Mouse (Mus musculus) megakaryocyte, embryonic 14.5 days (primary cell): ENCODE measurements around the gene Cabp2. TPM values are rescaled to one million over a fixed set of nuclear protein-coding genes. Genes with fewer than 3 reads are reported as not detected.
A peak's percentile ranks its signal among the peaks of the same experiment; 100 is the strongest.

Experiments
- H3K27me3 ChIP-seq: replicated peaks from 2 replicates; pipeline ENCODE3; 2012; ENCODE audit warnings: inconsistent platforms
- H3K36me3 ChIP-seq: replicated peaks from 2 replicates; pipeline ENCODE3; 2012; ENCODE audit warnings: low read length, inconsistent platforms, mixed read lengths
- H3K4me1 ChIP-seq: 2 replicates; pipeline ENCODE4 v1.6.1; 2012; ENCODE audit warnings: inconsistent platforms
- H3K4me3 ChIP-seq: replicated peaks from 2 replicates; pipeline ENCODE3; 2012; ENCODE audit warnings: moderate library complexity, mild to moderate bottlenecking, inconsistent platforms
- H3K9me3 ChIP-seq: 2 replicates; pipeline ENCODE4 v1.6.1; 2012; ENCODE audit warnings: inconsistent platforms
- FLI1 ChIP-seq: IDR thresholded peaks from 2 replicates; pipeline ENCODE4 v1.6.1; 2012; ENCODE audit warnings: low read length, inconsistent platforms, mixed read lengths
- GATA1 ChIP-seq: IDR thresholded peaks from 3 replicates; pipeline ENCODE4 v1.6.1; 2012; ENCODE audit warnings: mixed read lengths, low read length, inconsistent platforms, borderline replicate concordance
- polyA plus RNA-seq: library from polyadenylated mRNA; stranded (reverse); fragments of >175 nt; gene quantifications from 2 replicates; pipeline ENCODE4 v1.2.3, GENCODE M21; 2012; ENCODE audit warnings: low replicate concordance; ENCODE audit not compliant: insufficient read depth

Gene Cabp2
- polyA plus RNA-seq, 1 experiment: not detected

DNA sequence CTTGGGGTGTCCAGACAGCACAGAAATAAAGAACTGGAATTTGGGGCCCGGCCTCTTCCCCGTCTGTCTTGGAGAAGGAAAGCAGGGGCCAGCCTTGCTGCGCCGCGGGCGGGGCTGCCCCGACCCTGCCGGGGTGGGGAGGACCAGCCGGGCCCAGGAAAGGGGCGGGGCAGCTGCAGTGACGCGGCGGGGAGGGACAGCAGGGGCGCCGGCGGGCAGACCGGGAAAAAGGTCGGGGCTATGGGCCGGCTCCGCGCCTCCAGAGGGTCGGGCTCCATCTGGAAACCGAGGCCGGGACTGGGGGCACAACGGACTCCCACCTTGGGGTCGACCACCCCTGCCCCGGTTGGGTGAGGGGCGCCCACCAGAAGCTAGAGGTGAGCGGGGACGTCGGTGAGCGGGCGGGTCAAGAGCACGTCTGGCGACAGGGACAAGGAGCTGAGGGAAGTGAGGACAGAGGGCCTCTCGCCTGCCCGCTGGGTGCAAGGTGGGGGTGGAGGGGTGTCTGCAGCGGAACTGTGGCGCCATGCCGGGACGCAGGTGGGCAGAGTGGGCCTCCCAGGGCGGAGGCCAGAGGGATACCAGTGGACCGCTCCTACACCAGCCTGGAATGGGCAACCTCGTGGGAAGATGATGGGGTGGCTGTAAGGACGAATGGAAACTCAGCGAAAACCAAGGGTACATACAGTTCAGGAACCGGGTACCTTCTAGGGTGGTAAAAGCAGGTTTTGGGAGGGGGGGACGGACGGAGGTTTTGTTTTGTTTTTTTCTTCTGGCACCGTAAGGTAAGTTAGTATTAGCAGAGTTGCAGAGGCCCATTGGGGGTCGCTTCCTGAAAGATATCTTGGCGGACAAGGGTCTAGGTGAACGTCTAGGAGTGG lies 18.7 kb downstream of the Cabp2 start, which contains the start of gene Pitpnm1:
Gene Pitpnm1 (plus strand): TSS at position 162 of the 881 bp plus-strand sequence.
- Histone ChIP-seq H3K4me3 (peak within 1 kb of the TSS; percentile 100), H3K27me3 (no peaks in the 10 kb centered on the region), H3K9me3 (no peaks in the 10 kb centered on the region), H3K36me3 (peaks cover 54% of the 10 kb centered on the region), H3K4me1 (peaks cover 74% of the 10 kb centered on the region)
- TF ChIP-seq GATA1 (no peak), FLI1 (no peak)

DNA sequence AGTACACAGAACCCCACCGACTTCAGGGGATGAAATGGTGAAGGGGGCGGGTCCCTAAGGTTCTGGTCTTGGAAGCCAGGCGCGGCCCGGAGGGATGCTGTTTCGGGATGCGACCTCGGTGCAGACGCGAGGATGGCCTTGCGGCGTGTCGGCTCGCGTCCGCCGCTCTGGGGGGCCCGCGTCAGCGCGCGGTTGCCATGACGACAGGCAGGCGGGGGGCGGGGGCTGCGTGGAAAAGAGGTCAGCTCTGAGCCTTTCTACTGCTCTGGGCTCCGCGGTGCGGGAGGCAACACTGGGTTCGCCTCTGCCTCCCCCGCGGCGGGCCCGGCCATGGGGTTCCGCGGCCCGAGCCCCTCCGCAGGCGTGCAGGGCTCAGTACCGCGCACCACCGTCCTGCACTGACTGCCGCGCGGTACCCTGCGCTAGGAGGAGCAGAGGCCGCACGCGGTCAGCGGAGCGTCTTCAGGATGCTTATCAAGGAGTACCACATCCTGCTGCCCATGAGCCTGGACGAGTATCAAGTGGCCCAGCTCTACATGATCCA lies 19.4 kb downstream of the Cabp2 start:
- Histone ChIP-seq H3K27me3 (no peaks in the 10 kb centered on the region), H3K4me1 (peaks cover 74% of the 10 kb centered on the region), H3K9me3 (no peaks in the 10 kb centered on the region), H3K4me3 (peak overlapping the region; percentile 100), H3K36me3 (peaks cover 61% of the 10 kb centered on the region)
- TF ChIP-seq FLI1 (no peak), GATA1 (no peak)

DNA sequence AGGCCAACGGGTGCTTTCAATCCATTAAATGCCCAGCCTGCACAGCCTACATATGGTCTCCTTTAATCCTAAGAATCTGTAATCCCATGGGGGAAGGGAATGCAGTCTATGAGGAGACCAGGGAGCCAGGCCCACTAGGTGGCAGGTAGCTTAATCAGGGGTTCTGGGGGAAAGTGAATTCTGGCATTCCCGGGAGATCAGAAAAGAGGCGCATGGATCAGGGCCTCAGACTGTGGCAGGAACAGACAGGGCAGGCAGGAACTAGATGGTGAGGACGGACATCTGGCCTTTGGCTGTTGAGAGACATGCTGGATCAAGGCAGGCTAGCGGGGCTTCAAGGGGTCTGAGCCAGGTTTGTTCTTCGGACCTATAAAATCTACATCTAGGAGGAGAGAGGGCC lies 20.1 kb downstream of the Cabp2 start:
- Histone ChIP-seq H3K9me3 (no peaks in the 10 kb centered on the region), H3K27me3 (no peaks in the 10 kb centered on the region), H3K36me3 (peaks cover 67% of the 10 kb centered on the region), H3K4me1 (peaks cover 70% of the 10 kb centered on the region), H3K4me3 (peak overlapping the region; percentile 100)
- TF ChIP-seq GATA1 (no peak), FLI1 (no peak)

DNA sequence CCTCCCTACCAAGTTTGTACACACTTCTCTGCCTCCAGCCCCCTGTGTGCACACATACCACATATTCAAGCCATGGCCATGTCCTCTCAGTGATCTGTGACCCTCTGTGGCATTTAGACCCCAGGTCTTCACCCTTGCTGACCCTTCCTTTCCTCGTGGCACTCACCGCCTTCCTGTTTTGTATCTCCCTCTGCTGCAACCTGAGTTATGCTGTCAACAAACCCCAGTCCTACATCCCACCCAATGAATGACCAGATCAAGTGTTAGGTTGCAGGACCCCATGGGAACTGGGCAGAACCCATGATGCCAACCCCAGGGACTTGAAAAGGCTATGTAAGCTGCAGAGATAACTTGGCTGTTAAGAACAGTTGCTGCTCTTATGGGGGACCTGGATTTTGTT lies 20.7 kb downstream of the Cabp2 start:
- Histone ChIP-seq H3K36me3 (peaks cover 73% of the 10 kb centered on the region), H3K9me3 (no peaks in the 10 kb centered on the region), H3K27me3 (no peaks in the 10 kb centered on the region), H3K4me1 (peaks cover 70% of the 10 kb centered on the region), H3K4me3 (peak overlapping the region; percentile 12)
- no peak for TF ChIP-seq FLI1

DNA sequence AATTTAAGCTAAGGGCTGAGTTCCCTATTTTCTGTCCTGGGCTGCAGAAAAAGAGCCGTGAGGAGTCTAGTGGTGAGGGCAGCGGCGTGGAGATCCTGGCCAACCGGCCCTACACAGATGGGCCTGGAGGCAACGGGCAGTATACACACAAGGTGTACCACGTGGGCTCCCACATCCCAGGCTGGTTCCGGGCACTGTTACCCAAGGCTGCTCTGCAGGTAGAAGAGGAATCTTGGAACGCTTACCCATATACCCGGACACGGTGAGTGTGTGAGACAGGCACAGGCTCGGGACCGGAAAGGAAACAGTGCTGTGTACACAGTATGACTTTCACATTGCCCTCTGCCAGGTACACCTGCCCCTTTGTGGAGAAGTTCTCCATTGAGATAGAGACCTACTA lies 21.2 kb downstream of the Cabp2 start:
- Histone ChIP-seq H3K9me3 (no peaks in the 10 kb centered on the region), H3K4me1 (peaks cover 68% of the 10 kb centered on the region), H3K27me3 (no peaks in the 10 kb centered on the region), H3K4me3 (no peak overlapping the region), H3K36me3 (peaks cover 79% of the 10 kb centered on the region)
- TF ChIP-seq GATA1 (no peak), FLI1 (no peak)

DNA sequence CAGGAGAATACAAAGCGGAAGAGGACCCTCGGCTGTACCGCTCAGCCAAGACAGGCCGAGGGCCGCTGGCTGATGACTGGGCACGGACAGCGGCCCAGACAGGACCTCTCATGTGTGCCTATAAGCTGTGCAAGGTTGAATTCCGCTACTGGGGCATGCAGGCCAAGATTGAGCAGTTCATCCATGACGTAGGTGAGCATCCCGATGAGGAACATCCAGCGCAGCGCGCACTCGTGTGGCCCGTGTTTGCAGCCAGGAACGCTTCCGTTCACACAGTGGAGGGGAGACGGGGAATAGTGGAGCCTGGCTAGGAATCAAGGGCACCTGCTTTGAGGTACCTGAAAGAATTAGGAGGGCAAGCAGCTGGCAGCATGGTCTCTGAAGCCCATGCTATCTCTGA lies 21.9 kb downstream of the Cabp2 start:
- Histone ChIP-seq H3K27me3 (no peaks in the 10 kb centered on the region), H3K4me1 (peaks cover 68% of the 10 kb centered on the region), H3K36me3 (peaks cover 80% of the 10 kb centered on the region), H3K4me3 (no peak overlapping the region), H3K9me3 (no peaks in the 10 kb centered on the region)
- TF ChIP-seq FLI1: no peak
- no peak for TF ChIP-seq GATA1

DNA sequence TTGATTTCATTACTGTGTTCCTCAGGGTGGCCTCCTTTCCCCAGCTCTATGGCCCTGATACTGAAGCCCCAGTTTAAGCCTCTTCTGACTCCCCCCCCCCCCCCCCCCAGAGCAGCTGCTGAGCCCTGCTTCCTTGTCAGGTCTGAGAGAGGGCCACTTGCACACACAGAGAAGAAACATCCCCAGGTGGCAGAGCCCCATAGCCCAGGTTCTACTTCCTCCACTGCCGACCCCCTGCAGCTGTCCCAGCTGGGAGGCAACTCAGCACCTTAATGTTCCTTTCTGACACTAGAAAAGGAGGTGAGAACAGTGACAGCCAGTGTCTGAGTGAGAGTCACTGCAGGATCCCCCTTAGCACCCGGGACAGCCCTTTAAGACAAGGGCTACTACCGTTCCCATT lies 22.4 kb downstream of the Cabp2 start:
- H3K36me3 ChIP-seq: peaks cover 80% of the 10 kb centered on the region
- H3K9me3 ChIP-seq: no peaks in the 10 kb centered on the region
- H3K4me1 ChIP-seq: peaks cover 66% of the 10 kb centered on the region
- no peaks in the 10 kb centered on the region for H3K27me3 ChIP-seq
- TF ChIP-seq GATA1: no peak
- TF ChIP-seq FLI1: no peak
- no peak overlapping the region for H3K4me3 ChIP-seq

DNA sequence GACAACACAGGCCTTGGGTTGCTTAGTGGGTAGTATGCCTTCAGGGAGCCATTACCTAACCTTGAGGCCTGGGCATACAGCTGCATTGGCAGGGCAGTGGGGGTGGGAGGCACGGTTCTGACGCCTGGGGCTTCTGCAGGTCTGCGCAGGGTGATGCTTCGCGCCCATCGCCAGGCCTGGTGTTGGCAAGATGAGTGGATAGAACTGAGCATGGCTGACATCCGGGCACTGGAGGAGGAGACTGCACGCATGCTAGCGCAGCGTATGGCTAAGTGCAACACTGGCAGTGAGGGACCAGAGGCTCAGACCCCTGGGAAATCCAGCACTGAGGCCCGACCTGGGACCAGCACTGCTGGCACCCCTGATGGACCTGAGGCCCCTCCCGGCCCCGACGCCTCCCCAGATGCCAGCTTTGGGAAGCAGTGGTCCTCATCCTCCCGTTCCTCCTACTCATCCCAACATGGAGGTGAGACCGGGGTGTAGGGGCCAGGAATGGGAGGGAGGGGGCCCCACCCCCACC lies 23.4 kb downstream of the Cabp2 start:
- Histone ChIP-seq H3K4me3 (no peak overlapping the region), H3K4me1 (peaks cover 61% of the 10 kb centered on the region), H3K27me3 (no peaks in the 10 kb centered on the region), H3K36me3 (peaks cover 88% of the 10 kb centered on the region), H3K9me3 (no peaks in the 10 kb centered on the region)
- TF ChIP-seq FLI1: no peak

DNA sequence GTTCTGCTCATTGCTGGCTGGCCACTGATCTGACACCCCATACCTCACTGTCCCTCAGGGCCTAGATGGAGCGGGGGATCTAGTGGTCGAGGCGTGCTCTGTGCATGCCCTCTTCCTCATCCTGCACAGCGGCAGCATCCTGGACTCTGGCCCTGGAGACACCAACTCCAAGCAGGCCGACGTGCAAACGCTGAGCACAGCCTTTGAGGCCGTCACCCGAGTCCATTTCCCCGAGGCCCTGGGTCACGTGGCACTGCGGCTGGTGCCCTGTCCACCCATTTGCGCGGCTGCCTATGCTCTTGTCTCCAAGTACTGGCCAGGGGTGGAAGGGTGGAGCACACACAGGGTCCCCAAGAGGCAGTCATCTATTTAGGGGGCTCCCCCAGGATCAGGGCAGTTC lies 25.3 kb downstream of the Cabp2 start:
- H3K36me3 ChIP-seq: peaks cover 99% of the 10 kb centered on the region
- no peak for TF ChIP-seq FLI1
- TF ChIP-seq GATA1: no peak
- peak overlapping the region; percentile 3 for H3K4me3 ChIP-seq
- no peaks in the 10 kb centered on the region for H3K27me3 ChIP-seq
- peaks cover 62% of the 10 kb centered on the region for H3K4me1 ChIP-seq
- no peaks in the 10 kb centered on the region for H3K9me3 ChIP-seq

DNA sequence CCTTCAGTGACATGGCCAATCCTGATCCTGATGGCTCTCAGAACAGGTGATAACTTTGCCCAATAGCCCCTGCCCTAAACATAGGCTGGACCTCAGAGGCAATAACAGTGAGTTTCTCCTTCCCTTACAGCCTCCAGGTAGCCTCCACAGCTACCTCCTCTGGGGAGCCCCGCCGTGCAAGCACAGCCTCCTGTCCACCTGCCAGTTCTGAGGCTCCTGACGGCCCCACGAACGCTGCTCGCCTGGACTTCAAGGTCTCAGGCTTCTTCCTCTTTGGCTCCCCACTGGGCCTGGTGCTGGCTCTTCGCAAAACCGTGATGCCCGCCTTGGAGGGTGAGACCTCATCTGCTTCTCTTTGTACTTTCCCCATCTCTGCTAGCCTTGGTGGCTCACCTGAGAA lies 27.2 kb downstream of the Cabp2 start:
- Histone ChIP-seq H3K27me3 (no peaks in the 10 kb centered on the region), H3K36me3 (peaks cover 99% of the 10 kb centered on the region), H3K4me3 (no peak overlapping the region), H3K9me3 (no peaks in the 10 kb centered on the region), H3K4me1 (peaks cover 62% of the 10 kb centered on the region)
- TF ChIP-seq GATA1 (no peak), FLI1 (no peak)
